Mouse (Mus musculus) CH12.LX (cell line): ENCODE results near the gene Hist1h2be. TPM values are rescaled to one million over a fixed set of nuclear protein-coding genes. Genes with fewer than 3 reads are reported as not detected.
"Not testable (repeated sequence)": the region's sequence is repeated elsewhere in the genome, so short reads cannot be mapped to it uniquely, and the experiment has no call there.

ENCODE experiments used
- DNase-seq: peaks from one replicate; pipeline ENCODE4 v3.0.0-alpha.2; 2013; ENCODE audit errors: extremely low read depth
- H3K27ac ChIP-seq: 2 replicates; pipeline ENCODE4 v1.5.1; 2012; ENCODE audit warnings: low read depth, mild to moderate bottlenecking, control low read depth, moderate library complexity; ENCODE audit not compliant: insufficient read depth
- H3K27me3 ChIP-seq: replicated peaks from 2 replicates; pipeline ENCODE3; 2012; ENCODE audit warnings: inconsistent platforms
- H3K36me3 ChIP-seq, 2 experiments: replicated peaks in 1 of 2; 2 replicates each; pipeline versions ENCODE3 to v1.6.1; 2012; ENCODE audit warnings: inconsistent platforms in 1 of 2, low read length in 1 of 2, mild to moderate bottlenecking in 1 of 2, mixed read lengths in 1 of 2, moderate library complexity in 1 of 2; ENCODE audit not compliant: control insufficient read depth in 1 of 2, insufficient read depth in 1 of 2
- H3K4me1 ChIP-seq, 2 experiments: 2 replicates each; pipeline ENCODE4 v1.6.1; 2012; ENCODE audit warnings: inconsistent platforms in 1 of 2, moderate library complexity in 1 of 2; ENCODE audit not compliant: insufficient read depth in 2 of 2, control insufficient read depth in 1 of 2
- H3K4me2 ChIP-seq: 2 replicates; pipeline ENCODE4 v1.6.1; 2012; ENCODE audit warnings: low read depth, mild to moderate bottlenecking, control low read depth; ENCODE audit not compliant: poor library complexity, insufficient read depth, severe bottlenecking
- H3K4me3 ChIP-seq, 3 experiments: fragments of 150-350 bp in 1 of 3; sonication (generic) in 1 of 3; replicated peaks in 1 of 3; 2 replicates each; pipeline versions ENCODE3 to v1.5.1; 2011 to 2012; ENCODE audit warnings: low read depth in 2 of 3, low read length in 2 of 3, mild to moderate bottlenecking in 2 of 3, moderate library complexity in 2 of 3, control low read depth in 1 of 3, improper control_type of control experiment in 1 of 3, inconsistent platforms in 1 of 3, mixed read lengths in 1 of 3; ENCODE audit not compliant: poor library complexity in 1 of 3
- H3K79me2 ChIP-seq: replicated peaks from 2 replicates; pipeline ENCODE4 v1.6.1; 2012; ENCODE audit warnings: mild to moderate bottlenecking, moderate library complexity; ENCODE audit not compliant: control insufficient read depth, poor library complexity, insufficient read depth, severe bottlenecking; ENCODE audit errors: extremely low read depth
- H3K9ac ChIP-seq: 2 replicates; pipeline ENCODE4 v1.6.1; 2012; ENCODE audit warnings: low read depth, mild to moderate bottlenecking, control low read depth, moderate library complexity; ENCODE audit not compliant: insufficient read depth
- H3K9me3 ChIP-seq: replicated peaks from 2 replicates; pipeline ENCODE3; 2012; ENCODE audit warnings: low read length, inconsistent platforms, mixed read lengths
- BHLHE40 ChIP-seq: IDR thresholded peaks from 2 replicates; pipeline ENCODE4 v1.6.1; 2011; ENCODE audit warnings: mild to moderate bottlenecking, low read depth, low read length, improper control_type of control experiment
- CHD1 ChIP-seq: IDR thresholded peaks from 2 replicates; pipeline ENCODE4 v1.6.1; 2012; ENCODE audit warnings: low read depth, low read length, improper control_type of control experiment, inconsistent platforms
- CTCF ChIP-seq, 2 experiments: IDR thresholded peaks in 1 of 2; conservative IDR thresholded peaks in 1 of 2; 2 replicates each; pipeline ENCODE4 v1.5.1; 2011 to 2012; ENCODE audit warnings: low read depth in 2 of 2, low read length in 2 of 2, improper control_type of control experiment in 1 of 2, inconsistent platforms in 1 of 2, mild to moderate bottlenecking in 1 of 2, moderate library complexity in 1 of 2
- E2F4 ChIP-seq: IDR thresholded peaks from 2 replicates; pipeline ENCODE4 v1.6.1; 2011; ENCODE audit warnings: low read depth, low read length, improper control_type of control experiment; ENCODE audit not compliant: insufficient replicate concordance
- ELF1 ChIP-seq: IDR thresholded peaks from 2 replicates; pipeline ENCODE4 v1.6.1; 2014; ENCODE audit warnings: low read depth, mild to moderate bottlenecking, inconsistent platforms, low read length, improper control_type of control experiment
- EP300 ChIP-seq: IDR thresholded peaks from 2 replicates; pipeline ENCODE4 v1.6.1; 2011; ENCODE audit warnings: low read length, improper control_type of control experiment
- ETS1 ChIP-seq: conservative IDR thresholded peaks from 2 replicates; pipeline ENCODE4 v1.6.1; 2012; ENCODE audit warnings: low read depth, mild to moderate bottlenecking, inconsistent platforms, low read length, improper control_type of control experiment, moderate library complexity
- GABPA ChIP-seq: IDR thresholded peaks from 2 replicates; pipeline ENCODE4 v1.6.1; 2012; ENCODE audit warnings: low read depth, low read length, improper control_type of control experiment, inconsistent platforms; ENCODE audit not compliant: insufficient replicate concordance
- HCFC1 ChIP-seq: IDR thresholded peaks from 2 replicates; pipeline ENCODE4 v1.6.1; 2012; ENCODE audit warnings: low read depth, mild to moderate bottlenecking, inconsistent platforms, low read length, improper control_type of control experiment
- IRF4 ChIP-seq: IDR thresholded peaks from 2 replicates; pipeline ENCODE4 v1.6.1; 2014; ENCODE audit warnings: low read depth, mild to moderate bottlenecking, inconsistent platforms, low read length, improper control_type of control experiment
- JUN ChIP-seq: IDR thresholded peaks from 2 replicates; pipeline ENCODE4 v1.6.1; 2011; ENCODE audit warnings: low read depth, mild to moderate bottlenecking, low read length, improper control_type of control experiment, moderate library complexity; ENCODE audit not compliant: insufficient read depth
- JUND ChIP-seq: conservative IDR thresholded peaks from 2 replicates; pipeline ENCODE4 v1.6.1; 2011; ENCODE audit warnings: low read depth, low read length, improper control_type of control experiment
- KAT2A ChIP-seq: IDR thresholded peaks from 2 replicates; pipeline ENCODE4 v1.6.1; 2012; ENCODE audit warnings: low read length, improper control_type of control experiment, inconsistent platforms; ENCODE audit not compliant: insufficient replicate concordance
- MAFK ChIP-seq: IDR thresholded peaks from 2 replicates; pipeline ENCODE4 v1.6.1; 2011; ENCODE audit warnings: low read length, improper control_type of control experiment; ENCODE audit not compliant: insufficient replicate concordance
- MAX ChIP-seq: IDR thresholded peaks from 2 replicates; pipeline ENCODE4 v1.6.1; 2011; ENCODE audit warnings: low read length, improper control_type of control experiment
- MAZ ChIP-seq: IDR thresholded peaks from 2 replicates; pipeline ENCODE4 v1.6.1; 2012; ENCODE audit warnings: low read depth, mild to moderate bottlenecking, inconsistent platforms, low read length, improper control_type of control experiment, moderate library complexity
- MEF2A ChIP-seq: IDR thresholded peaks from 2 replicates; pipeline ENCODE4 v1.6.1; 2014; ENCODE audit warnings: low read depth, mild to moderate bottlenecking, inconsistent platforms, low read length, improper control_type of control experiment, borderline replicate concordance
- MXI1 ChIP-seq: IDR thresholded peaks from 2 replicates; pipeline ENCODE4 v1.6.1; 2011; ENCODE audit warnings: mild to moderate bottlenecking, low read depth, low read length, improper control_type of control experiment
- NELFE ChIP-seq: IDR thresholded peaks from 2 replicates; pipeline ENCODE4 v1.6.1; 2011; ENCODE audit warnings: low read depth, low read length, improper control_type of control experiment
- PAX5 ChIP-seq: IDR thresholded peaks from 2 replicates; pipeline ENCODE4 v1.6.1; 2012; ENCODE audit warnings: low read length, inconsistent platforms, mixed read lengths
- POLR2A ChIP-seq: IDR thresholded peaks from 2 replicates; pipeline ENCODE4 v1.6.1; 2011; ENCODE audit warnings: low read depth, mild to moderate bottlenecking, improper control_type of control experiment, low read length
- POLR2AphosphoS2 ChIP-seq: IDR thresholded peaks from 2 replicates; pipeline ENCODE4 v1.6.1; 2011; ENCODE audit warnings: low read depth, low read length, improper control_type of control experiment
- SIN3A ChIP-seq: IDR thresholded peaks from 2 replicates; pipeline ENCODE4 v1.6.1; 2012; ENCODE audit warnings: low read length, improper control_type of control experiment, inconsistent platforms
- SMC3 ChIP-seq: IDR thresholded peaks from 2 replicates; pipeline ENCODE4 v1.6.1; 2011; ENCODE audit warnings: low read depth, low read length, improper control_type of control experiment
- TCF12 ChIP-seq: IDR thresholded peaks from 2 replicates; pipeline ENCODE4 v1.6.1; 2014; ENCODE audit warnings: low read depth, mild to moderate bottlenecking, inconsistent platforms, low read length, improper control_type of control experiment
- UBTF ChIP-seq: IDR thresholded peaks from 2 replicates; pipeline ENCODE4 v1.6.1; 2012; ENCODE audit warnings: low read depth, mild to moderate bottlenecking, inconsistent platforms, low read length, improper control_type of control experiment, moderate library complexity
- USF1 ChIP-seq: IDR thresholded peaks from 2 replicates; pipeline ENCODE4 v1.6.1; 2014; ENCODE audit warnings: low read depth, mild to moderate bottlenecking, inconsistent platforms, low read length, improper control_type of control experiment
- ZC3H11A ChIP-seq: IDR thresholded peaks from 2 replicates; pipeline ENCODE4 v1.6.1; 2012; ENCODE audit warnings: low read depth, mild to moderate bottlenecking, inconsistent platforms, low read length, improper control_type of control experiment
- ZMIZ1 ChIP-seq: IDR thresholded peaks from 2 replicates; pipeline ENCODE4 v1.6.1; 2012; ENCODE audit warnings: low read depth, mild to moderate bottlenecking, inconsistent platforms, low read length, improper control_type of control experiment
- dilution Hi-C: fragments of 300-500 bp; cut with MboI; formaldehyde crosslinking; loops from 2 replicates; pipeline ENCODE4 v1.14.3; 2020; ENCODE audit warnings: low sequenced_read_pairs; ENCODE audit not compliant: extremely low pct_unique_long_range_greater_than_20kb, extremely low pct_ligation_motif_present
- in situ Hi-C: fragments of 300-500 bp; cut with MboI; formaldehyde crosslinking; loops from 3 replicates; pipeline ENCODE4 v1.14.3; 2019; ENCODE audit warnings: low sequenced_read_pairs, low pct_ligation_motif_present, low pct_unique_long_range_greater_than_20kb, mixed read lengths
- polyA plus RNA-seq: library from polyadenylated mRNA; unstranded; fragments of >175 nt; gene quantifications from 2 replicates; pipeline ENCODE4 v1.2.1, GENCODE M21; 2012; ENCODE audit warnings: low read depth; ENCODE audit not compliant: insufficient read length
- total RNA-seq, 2 experiments: library from RNA; depleted of rRNA; stranded (reverse); fragments of 300-350 nt in 1 of 2; fragments of >200 nt in 1 of 2; gene quantifications; 2 replicates each; pipeline ENCODE4 v1.2.3; 2012 to 2014

The Hist1h2be gene
- total and polyA plus RNA-seq, 3 experiments = 0.70 to 282 (median 4.7) TPM

DNA sequence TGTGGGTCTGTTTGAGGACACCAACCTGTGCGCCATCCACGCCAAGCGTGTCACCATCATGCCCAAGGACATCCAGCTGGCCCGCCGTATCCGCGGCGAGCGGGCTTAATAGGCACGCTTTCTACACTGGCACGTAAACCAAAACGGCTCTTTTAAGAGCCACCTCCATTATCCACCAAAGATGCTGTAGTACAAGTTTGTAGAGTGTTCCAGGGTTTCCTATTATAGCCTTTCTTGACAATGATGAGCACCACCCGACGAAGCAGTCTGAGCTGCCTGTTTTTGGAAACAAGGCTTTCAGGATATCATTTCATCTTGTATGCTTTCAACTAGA lies 76.2 kb downstream of the Hist1h2be start:
- H3K9me3 ChIP-seq, dilution Hi-C loops, DNase-seq, H3K27me3 ChIP-seq, H3K79me2 ChIP-seq, H3K36me3 ChIP-seq, in situ Hi-C loops: not testable (repeated sequence)
- H3K27ac ChIP-seq = peak overlapping the region; percentile 90
- peaks cover 0 to 13% of the 10 kb centered on the region in 2 experiments; a peak in 2 of 4 replicates for H3K4me1 ChIP-seq
- H3K4me3 ChIP-seq = peak overlapping the region in 2 of 3 experiments; percentile 39 to 64
- H3K4me2 ChIP-seq = peak overlapping the region; percentile 67
- peak; percentile 72; the same call in 1 of the 2 replicates for TF ChIP-seq POLR2A
- TF ChIP-seq UBTF = 0 out of 2 replicates have a peak, but pooled peaks have one; percentile 22
- peak; percentile 11; the same call in 1 of the 2 replicates for TF ChIP-seq POLR2AphosphoS2
- 0 out of 2 replicates have a peak, but pooled peaks have one; percentile 3 for TF ChIP-seq IRF4
- peak overlapping the region; percentile 69; the same call in 1 of the 2 replicates for H3K9ac ChIP-seq

DNA sequence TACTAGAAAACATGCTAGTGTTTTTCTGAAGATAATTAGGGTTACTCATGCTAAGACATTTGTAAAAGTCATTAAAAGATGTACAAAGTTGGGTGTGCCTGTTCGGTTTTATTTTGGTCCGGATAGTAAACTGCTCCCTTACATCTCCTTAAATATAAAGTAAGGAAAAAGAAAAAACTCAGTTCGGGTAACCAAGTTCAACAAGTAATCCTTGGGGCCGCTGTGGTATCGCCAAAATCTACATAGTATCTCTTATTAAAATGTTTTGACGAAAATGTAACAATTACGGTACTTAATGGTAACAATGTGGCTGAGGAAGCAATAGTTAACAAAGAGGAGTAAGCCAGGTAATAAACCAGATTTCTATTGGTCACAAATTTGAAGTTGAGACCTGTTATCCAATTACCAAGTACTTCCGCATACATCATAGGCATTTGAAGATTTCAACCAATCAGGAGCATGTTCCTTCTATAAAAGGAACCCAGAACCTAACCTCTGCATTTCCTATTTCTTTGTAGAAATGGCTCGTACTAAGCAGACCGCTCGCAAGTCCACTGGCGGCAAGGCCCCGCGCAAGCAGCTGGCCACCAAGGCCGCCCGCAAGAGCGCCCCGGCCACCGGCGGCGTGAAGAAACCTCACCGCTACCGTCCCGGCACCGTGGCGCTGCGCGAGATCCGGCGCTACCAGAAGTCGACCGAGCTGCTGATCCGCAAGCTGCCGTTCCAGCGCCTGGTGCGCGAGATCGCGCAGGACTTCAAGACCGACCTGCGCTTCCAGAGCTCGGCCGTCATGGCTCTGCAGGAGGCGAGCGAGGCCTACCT lies 76.7 kb downstream of the Hist1h2be start, which contains the start of gene Hist1h3f:
Gene Hist1h3f (plus strand): TSS at position 88 of the 822 bp plus-strand sequence.
- no peaks in the 10 kb centered on the region for H3K36me3 ChIP-seq
- peak within 1 kb of the TSS; percentile 84 for H3K4me2 ChIP-seq
- dilution Hi-C loops = no loop called here
- H3K79me2 ChIP-seq = no peaks in the 10 kb centered on the region
- in situ Hi-C loops = no loop called here
- peaks cover 0 to 19% of the 10 kb centered on the region in 2 experiments; a peak in 2 of 4 replicates for H3K4me1 ChIP-seq
- peak within 1 kb of the TSS; percentile 97 for H3K27ac ChIP-seq
- DNase-seq = peak; percentile 94
- peak within 1 kb of the TSS; percentile 50 to 72 (median 51) for H3K4me3 ChIP-seq
- peak within 1 kb of the TSS; percentile 97 for H3K9ac ChIP-seq
- no peaks in the 10 kb centered on the region for H3K9me3 ChIP-seq
- H3K27me3 ChIP-seq = no peaks in the 10 kb centered on the region
- TF ChIP-seq MAZ (no peak), ZC3H11A (no peak), MEF2A (no peak), MAFK (0 out of 2 replicates have a peak, but pooled peaks have one; percentile 7), IRF4 (peak; percentile 8; the same call in 1 of the 2 replicates), EP300 (no peak), TCF12 (peak; percentile 80), E2F4 (peak; percentile 71; the same call in 1 of the 2 replicates), GABPA (no peak), POLR2AphosphoS2 (peak; percentile 99), BHLHE40 (no peak), SIN3A (no peak), ELF1 (peak; percentile 99), USF1 (no peak), KAT2A (0 out of 2 replicates have a peak, but pooled peaks have one; percentile 67), CHD1 (no peak; the same call in none of the 2 replicates), PAX5 (no peak), POLR2A (peak; percentile 98), ETS1 (no peak), ZMIZ1 (peak; percentile 99), MXI1 (peak; percentile 31; the same call in 1 of the 2 replicates), JUND (peak; percentile 54; the same call in 1 of the 2 replicates), UBTF (peak; percentile 90), CTCF (conservative IDR thresholded peaks at IDR 0.05 in 1 of 2, IDR thresholded peaks at IDR 0.05 in 1 of 2; ENCODE audit: low read depth in 2 of 2, low read length in 2 of 2) (no peak), SMC3 (no peak), HCFC1 (peak; percentile 79), JUN (no peak), MAX (0 out of 2 replicates have a peak, but pooled peaks have one; percentile 8), NELFE (peak; percentile 100)
